Mouse (Mus musculus): ENCODE data around the gene Crhr1. TPM values are rescaled to one million over a fixed set of nuclear protein-coding genes. Genes with fewer than 3 reads are reported as not detected.
A peak's percentile ranks its signal among the peaks of the same experiment; 100 is the strongest.

Crhr1 gene
- polyA plus RNA-seq (2015; fragmentation: Nextera tagmentation; extraction: Ambion mirVana), result 7.6 and 8.1 TPM in 2 replicates

GRCm38 (mm10) chr11:104132580-104133441 lies at the start of gene Crhr1:
TSS of gene Crhr1 (plus strand) at chr11:104132855.
- Histone ChIP-seq H3K4me1 (replicated peaks) (peaks cover 40% of the 10 kb centered on the region), H3K4me2 (peak within 1 kb of the TSS; percentile 89), H3K4me3 (peak within 1 kb of the TSS; percentile 65), H3K9me3 (no peaks in the 10 kb centered on the region), H3K27me3 (peaks cover 22% of the 10 kb centered on the region), H3K27ac (replicated peaks) (peak within 1 kb of the TSS; percentile 77), H3K36me3 (no peaks in the 10 kb centered on the region), H3K9ac (peak within 1 kb of the TSS; percentile 81)
- WGBS, result under 1% methylated on average over 61 of the region's 80 CpGs
- ATAC-seq (ENCODE audit: low FRiP score, low read depth), result peak; percentile 77

- H3K36me3 ChIP-seq, result no peaks in the 10 kb centered on the region
These were observed 49.4 kb upstream of the Crhr1 start for GRCm38 (mm10) chr11:104083248-104083647.

GRCm38 (mm10) chr11:104083716-104084115 lies 48.9 kb upstream of the Crhr1 start:
- no peak overlapping the region for H3K9ac ChIP-seq
- H3K4me2 ChIP-seq, result no peak overlapping the region
- peaks cover 8% of the 10 kb centered on the region; the same call in 1 of the 2 replicates for H3K4me1 ChIP-seq (replicated peaks)
- no peak overlapping the region for H3K4me3 ChIP-seq
- 87% methylated on average over 6 of the region's 6 CpGs for WGBS
- no peak for ATAC-seq (ENCODE audit: low FRiP score, low read depth)
- H3K36me3 ChIP-seq, result no peaks in the 10 kb centered on the region
- H3K27me3 ChIP-seq, result no peaks in the 10 kb centered on the region
- no peak overlapping the region for H3K27ac ChIP-seq (replicated peaks)
- no peaks in the 10 kb centered on the region for H3K9me3 ChIP-seq

More at GRCm38 (mm10) chr11:104083248-104083647, 49.4 kb upstream of the Crhr1 start:
- H3K4me3 ChIP-seq, result no peak overlapping the region
- ATAC-seq (ENCODE audit: low FRiP score, low read depth), result no peak
- H3K9ac ChIP-seq, result no peak overlapping the region
- H3K9me3 ChIP-seq, result no peaks in the 10 kb centered on the region
- 0 out of 2 replicates have a peak, but pooled peaks cover 4% of the 10 kb centered on the region for H3K4me1 ChIP-seq (replicated peaks)
- H3K4me2 ChIP-seq, result no peak overlapping the region
- H3K27me3 ChIP-seq, result no peaks in the 10 kb centered on the region
- WGBS, result 81% methylated on average over 6 of the region's 7 CpGs
- H3K27ac ChIP-seq (replicated peaks), result no peak overlapping the region

GRCm38 (mm10) chr11:104088519-104088918 lies 44.1 kb upstream of the Crhr1 start:
- 34% methylated on average over 10 of the region's 10 CpGs for WGBS
- no peak for ATAC-seq (ENCODE audit: low FRiP score, low read depth)

GRCm38 (mm10) chr11:104090769-104091168 lies 41.9 kb upstream of the Crhr1 start:
- Histone ChIP-seq H3K9me3 (no peaks in the 10 kb centered on the region), H3K4me3 (no peak overlapping the region), H3K36me3 (no peaks in the 10 kb centered on the region), H3K4me2 (no peak overlapping the region), H3K27ac (replicated peaks) (no peak overlapping the region), H3K9ac (no peak overlapping the region), H3K4me1 (replicated peaks) (peaks cover 5% of the 10 kb centered on the region; the same call in 1 of the 2 replicates), H3K27me3 (no peaks in the 10 kb centered on the region)
- no peak for ATAC-seq (ENCODE audit: low FRiP score, low read depth)

More at GRCm38 (mm10) chr11:104088519-104088918, 44.1 kb upstream of the Crhr1 start:
- Histone ChIP-seq H3K4me2 (no peak overlapping the region), H3K9ac (no peak overlapping the region), H3K27me3 (no peaks in the 10 kb centered on the region), H3K9me3 (no peaks in the 10 kb centered on the region), H3K4me3 (no peak overlapping the region), H3K36me3 (no peaks in the 10 kb centered on the region), H3K4me1 (replicated peaks) (peaks cover 9% of the 10 kb centered on the region; the same call in 1 of the 2 replicates), H3K27ac (replicated peaks) (0 out of 2 replicates have a peak overlapping the region, but pooled peaks have one; percentile 35)

- Histone ChIP-seq H3K4me1 (replicated peaks) (peaks cover 4% of the 10 kb centered on the region; the same call in 1 of the 2 replicates), H3K4me2 (no peak overlapping the region), H3K27me3 (no peaks in the 10 kb centered on the region), H3K4me3 (no peak overlapping the region), H3K9ac (no peak overlapping the region), H3K36me3 (no peaks in the 10 kb centered on the region), H3K9me3 (no peaks in the 10 kb centered on the region), H3K27ac (replicated peaks) (no peak overlapping the region)
- WGBS, result 77% methylated on average over 3 of the region's 3 CpGs
- ATAC-seq (ENCODE audit: low FRiP score, low read depth), result no peak
These were observed 37.5 kb upstream of the Crhr1 start for GRCm38 (mm10) chr11:104095151-104095550.

- Histone ChIP-seq H3K27ac (replicated peaks) (no peak overlapping the region), H3K27me3 (no peaks in the 10 kb centered on the region), H3K36me3 (no peaks in the 10 kb centered on the region), H3K9me3 (no peaks in the 10 kb centered on the region), H3K4me2 (no peak overlapping the region), H3K9ac (no peak overlapping the region), H3K4me1 (replicated peaks) (peaks cover 4% of the 10 kb centered on the region; the same call in 1 of the 2 replicates), H3K4me3 (no peak overlapping the region)
- ATAC-seq (ENCODE audit: low FRiP score, low read depth), result no peak
- 64% methylated on average over 7 of the region's 7 CpGs for WGBS
These were observed 36.1 kb upstream of the Crhr1 start for GRCm38 (mm10) chr11:104096536-104096935.

GRCm38 (mm10) chr11:104099542-104099941 lies 33.1 kb upstream of the Crhr1 start:
- ATAC-seq (ENCODE audit: low FRiP score, low read depth), result no peak
- Histone ChIP-seq H3K27me3 (no peaks in the 10 kb centered on the region), H3K9me3 (no peaks in the 10 kb centered on the region), H3K36me3 (no peaks in the 10 kb centered on the region), H3K4me1 (replicated peaks) (peaks cover 16% of the 10 kb centered on the region), H3K9ac (no peak overlapping the region), H3K4me3 (no peak overlapping the region), H3K4me2 (no peak overlapping the region), H3K27ac (replicated peaks) (no peak overlapping the region)
- 46% methylated on average over 7 of the region's 7 CpGs for WGBS

GRCm38 (mm10) chr11:104102641-104103040 lies 30.0 kb upstream of the Crhr1 start:
- Histone ChIP-seq H3K9me3 (no peaks in the 10 kb centered on the region), H3K4me1 (replicated peaks) (peaks cover 41% of the 10 kb centered on the region), H3K4me3 (no peak overlapping the region), H3K27me3 (no peaks in the 10 kb centered on the region), H3K4me2 (no peak overlapping the region), H3K9ac (no peak overlapping the region), H3K36me3 (no peaks in the 10 kb centered on the region), H3K27ac (replicated peaks) (no peak overlapping the region)
- no peak for ATAC-seq (ENCODE audit: low FRiP score, low read depth)
- 8% methylated on average over 8 of the region's 8 CpGs for WGBS

GRCm38 (mm10) chr11:104106329-104106728 lies 26.3 kb upstream of the Crhr1 start:
- H3K9me3 ChIP-seq, result no peaks in the 10 kb centered on the region
- ATAC-seq (ENCODE audit: low FRiP score, low read depth), result 0 out of 2 replicates have a peak, but pooled peaks have one; percentile 54
- no peak overlapping the region for H3K4me2 ChIP-seq
- peaks cover 37% of the 10 kb centered on the region for H3K4me1 ChIP-seq (replicated peaks)
- no peak overlapping the region for H3K4me3 ChIP-seq
- H3K36me3 ChIP-seq, result no peaks in the 10 kb centered on the region
- H3K9ac ChIP-seq, result no peak overlapping the region
- no peaks in the 10 kb centered on the region for H3K27me3 ChIP-seq
- H3K27ac ChIP-seq (replicated peaks), result 0 out of 2 replicates have a peak overlapping the region, but pooled peaks have one; percentile 21
- 35% methylated on average over 5 of the region's 5 CpGs for WGBS

- WGBS, result 31% methylated on average over 2 of the region's 2 CpGs
- H3K4me1 ChIP-seq (replicated peaks), result peaks cover 37% of the 10 kb centered on the region
- no peak overlapping the region for H3K9ac ChIP-seq
- 0 out of 2 replicates have a peak overlapping the region, but pooled peaks have one; percentile 5 for H3K27ac ChIP-seq (replicated peaks)
- H3K36me3 ChIP-seq, result no peaks in the 10 kb centered on the region
- no peak overlapping the region for H3K4me2 ChIP-seq
- ATAC-seq (ENCODE audit: low FRiP score, low read depth), result 0 out of 2 replicates have a peak, but pooled peaks have one; percentile 24
- no peaks in the 10 kb centered on the region for H3K27me3 ChIP-seq
- no peaks in the 10 kb centered on the region for H3K9me3 ChIP-seq
- no peak overlapping the region for H3K4me3 ChIP-seq
These were observed 25.7 kb upstream of the Crhr1 start for GRCm38 (mm10) chr11:104106969-104107368.

- no peaks in the 10 kb centered on the region for H3K9me3 ChIP-seq
- no peak for ATAC-seq (ENCODE audit: low FRiP score, low read depth)
- WGBS, result 75% methylated on average over 1 of the region's 1 CpGs
These were observed 22.3 kb upstream of the Crhr1 start for GRCm38 (mm10) chr11:104110366-104110765.

More at GRCm38 (mm10) chr11:104110366-104110765, 22.3 kb upstream of the Crhr1 start:
- Histone ChIP-seq H3K9ac (no peak overlapping the region), H3K27me3 (no peaks in the 10 kb centered on the region), H3K4me3 (no peak overlapping the region), H3K27ac (replicated peaks) (no peak overlapping the region), H3K4me1 (replicated peaks) (peaks cover 19% of the 10 kb centered on the region), H3K4me2 (no peak overlapping the region), H3K36me3 (no peaks in the 10 kb centered on the region)
